Mouse (Mus musculus): ENCODE measurements at regions not wholly inside any gene's neighbourhood (a gene's known extent, or its start where the extent isn't known, plus 50 kb on each side); places are given as distances from the start of the nearest gene placed in this dataset.

DNA sequence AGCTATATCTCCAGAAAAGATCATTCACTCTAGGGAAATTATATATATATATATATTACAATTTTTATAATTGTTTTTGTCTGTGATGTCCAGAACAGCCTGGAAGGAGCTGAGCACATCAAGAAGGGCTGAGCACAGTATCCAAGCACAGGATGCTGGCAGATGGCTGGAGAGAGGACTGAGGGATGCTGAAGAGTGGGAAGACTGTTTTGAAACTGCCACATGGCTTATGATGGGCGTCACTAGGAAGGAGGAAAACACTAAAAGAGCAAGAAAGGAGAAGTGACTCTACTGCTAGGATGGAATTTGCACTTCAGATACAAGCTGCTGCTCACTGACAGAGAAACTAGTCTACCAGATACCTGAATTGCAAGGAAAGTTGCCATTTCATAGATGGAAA, 50.4 kb upstream of the Atg10 start:
- DNase-seq (ENCODE audit: low spot score in 2 of 2) = peak; percentile 37 to 50

DNA sequence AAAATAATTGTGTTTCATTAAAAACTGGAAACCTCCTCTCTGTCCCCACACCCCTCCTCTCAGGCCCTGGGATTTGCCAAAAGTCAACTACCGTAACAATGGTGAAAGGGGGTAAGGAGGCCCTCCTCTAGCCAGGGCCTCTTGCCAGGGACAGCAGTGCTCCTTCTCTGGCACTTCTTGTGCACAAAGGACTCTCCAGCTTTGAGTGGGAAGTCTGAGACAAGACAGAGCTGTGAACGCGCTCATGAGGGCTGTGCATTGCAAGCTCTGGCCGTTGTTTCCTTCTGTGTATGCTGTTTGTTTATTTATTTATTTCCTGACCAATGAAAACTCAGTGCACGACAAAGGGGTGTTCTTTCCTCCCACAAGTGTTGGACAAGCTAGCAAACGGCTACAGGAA, 50.8 kb upstream of the Atg10 start:
- peak; percentile 15 to 26 for DNase-seq (ENCODE audit: low spot score in 2 of 2)

DNA sequence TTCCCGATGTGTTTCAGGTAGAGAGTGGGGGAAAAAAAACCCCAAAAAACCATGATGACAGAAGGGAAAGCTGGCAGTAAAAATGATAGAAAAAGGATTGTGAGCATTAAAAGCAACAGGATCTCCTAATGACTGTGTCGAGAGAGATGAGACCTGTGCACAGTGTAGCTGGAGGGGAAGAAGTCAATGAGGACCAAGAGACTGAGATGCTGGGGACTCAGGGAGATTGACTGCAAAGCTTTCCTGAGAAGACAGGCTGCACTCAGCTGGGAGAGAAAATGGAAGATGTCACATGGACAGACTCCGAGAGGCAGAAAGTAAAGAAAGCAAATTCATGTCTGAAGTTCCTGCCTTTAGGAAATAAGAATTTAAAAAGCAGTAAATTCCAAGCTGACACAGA, 55.7 kb upstream of the Atg10 start:
- no peak for DNase-seq (ENCODE audit: low spot score in 2 of 2)

DNA sequence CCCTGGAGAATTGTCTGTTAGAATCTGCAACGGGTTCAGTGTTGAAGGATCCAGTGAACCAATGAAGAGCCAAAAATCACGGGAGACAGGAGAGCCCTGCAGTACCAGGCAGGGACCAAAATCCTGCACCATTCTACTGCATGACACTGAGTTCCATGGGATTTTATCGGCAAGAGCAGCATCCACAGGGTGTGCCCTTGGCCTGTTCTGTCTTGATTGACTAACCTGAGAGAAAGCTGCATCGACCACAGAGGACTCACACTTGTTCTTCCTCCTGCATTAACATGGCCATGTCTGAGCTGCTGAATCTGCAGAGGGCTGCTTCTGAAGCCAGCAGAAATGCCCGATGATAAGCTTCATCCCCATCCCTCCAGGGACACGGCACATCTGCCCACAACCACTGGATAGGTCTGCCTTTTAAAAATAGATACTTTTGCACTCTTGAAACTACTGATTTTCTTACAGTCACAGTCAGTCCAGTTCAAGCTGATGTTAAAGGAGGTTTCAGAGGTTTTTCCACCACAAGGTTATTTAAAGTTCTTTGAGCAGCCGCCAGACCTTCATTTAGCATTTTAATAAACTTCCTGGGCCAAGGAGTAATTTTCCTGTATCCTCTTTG, 71.9 kb upstream of the Atg10 start:
- no peak for DNase-seq (ENCODE audit: low spot score in 2 of 2)

DNA sequence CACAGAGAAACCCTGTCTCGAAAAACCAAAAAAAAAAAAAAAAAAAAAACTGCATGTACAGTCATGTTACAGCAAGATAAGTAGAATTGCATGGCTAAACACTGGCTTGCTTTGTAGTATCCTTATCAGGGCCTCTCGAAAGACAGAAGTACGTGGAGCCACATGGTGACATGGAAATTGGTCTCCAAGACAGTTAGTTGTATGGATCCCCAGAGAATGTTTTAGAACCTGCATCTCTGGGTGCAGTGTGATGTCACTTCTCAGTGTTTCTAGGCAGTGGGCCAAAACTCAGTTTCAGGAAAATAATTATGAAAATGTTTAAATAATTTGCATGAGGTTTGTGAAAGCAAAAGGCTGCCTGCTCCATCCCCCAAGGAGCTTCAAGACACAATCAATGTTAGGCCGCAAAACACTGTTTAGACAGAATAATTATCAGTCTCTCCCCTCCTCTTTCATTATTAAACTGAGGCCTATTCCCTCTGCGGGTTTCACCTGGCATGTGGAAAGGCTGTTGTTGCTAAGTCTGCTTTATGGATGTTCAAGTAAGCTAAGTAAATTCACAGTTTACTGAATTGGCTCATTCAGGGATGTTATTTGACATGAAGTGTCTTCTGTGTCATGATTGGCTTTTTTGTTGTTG, 72.9 kb upstream of the Atg10 start:
- no peak for DNase-seq (ENCODE audit: low spot score in 2 of 2)

DNA sequence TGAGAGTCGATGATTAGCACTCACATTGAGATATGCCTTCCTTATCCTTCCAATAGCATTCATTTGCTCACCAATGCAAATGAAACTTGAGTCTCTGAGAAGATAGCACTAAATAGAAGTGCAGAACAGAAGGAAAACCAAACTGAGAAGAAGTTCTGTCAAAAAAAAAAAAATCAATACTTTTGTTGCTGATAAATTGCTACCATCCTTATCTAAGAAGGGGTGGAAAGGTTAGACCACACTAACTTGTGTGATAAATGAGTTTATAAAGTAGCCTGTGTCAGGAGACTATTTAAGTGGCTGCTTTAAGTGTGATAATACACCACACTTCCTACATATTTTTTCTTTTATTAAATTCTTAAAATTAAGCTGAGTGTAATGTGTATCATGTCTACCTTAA, 78.1 kb upstream of the Atg10 start:
- DNase-seq (ENCODE audit: low spot score in 2 of 2) = no peak

DNA sequence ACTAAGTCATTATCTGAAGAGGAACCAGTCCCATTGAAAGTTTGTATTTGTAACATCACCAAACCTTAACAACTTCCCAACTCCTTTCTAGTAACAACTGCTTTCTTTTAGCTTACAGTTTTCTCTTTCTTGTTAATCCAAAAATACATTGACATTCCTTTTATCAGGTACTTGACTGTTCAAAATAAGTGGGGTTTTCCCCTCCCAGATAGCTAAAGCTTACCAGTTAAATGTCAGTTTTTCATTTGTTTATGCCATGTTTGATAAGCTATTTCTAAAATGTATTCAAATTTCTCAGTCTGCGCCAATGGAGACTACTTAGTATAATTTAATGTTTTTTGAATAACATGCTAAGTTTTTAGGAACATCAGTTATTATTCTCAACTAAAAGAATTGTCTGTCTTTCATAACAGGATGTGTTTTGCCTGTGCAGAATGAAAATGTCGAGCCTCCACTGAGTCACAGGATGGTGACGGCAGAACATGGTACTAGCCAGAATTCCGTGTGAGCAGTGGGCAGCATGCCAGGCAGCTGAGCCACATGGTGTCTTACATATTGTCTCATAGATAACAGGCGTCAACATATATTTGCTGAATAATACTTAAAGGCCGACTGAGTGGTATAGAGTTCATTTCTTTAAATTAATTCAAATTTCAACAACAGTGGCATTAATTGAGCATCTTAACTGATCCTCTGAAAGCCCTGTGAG, 82.1 kb upstream of the Atg10 start:
- peak; percentile 26 to 30 for DNase-seq (ENCODE audit: low spot score in 2 of 2)

DNA sequence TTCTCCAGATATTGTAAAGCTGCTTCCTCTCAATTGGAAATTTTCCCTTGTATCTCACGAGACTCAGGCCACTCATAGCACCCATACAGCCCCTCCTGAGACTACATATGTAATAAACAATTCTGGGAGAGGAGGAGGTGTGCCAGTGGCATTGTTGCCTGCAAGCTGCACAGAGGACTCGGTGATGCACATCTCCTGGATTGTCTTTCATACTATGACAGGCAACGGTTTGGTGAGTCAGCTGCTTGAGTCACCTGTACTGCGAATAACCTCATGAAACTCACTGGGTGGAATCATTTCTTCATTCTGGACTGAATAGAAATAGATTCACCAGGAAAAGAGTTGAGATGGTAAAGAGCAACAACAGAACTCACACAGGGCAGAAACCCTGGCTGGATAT, 82.8 kb upstream of the Atg10 start:
- no peak for DNase-seq (ENCODE audit: low spot score in 2 of 2)

DNA sequence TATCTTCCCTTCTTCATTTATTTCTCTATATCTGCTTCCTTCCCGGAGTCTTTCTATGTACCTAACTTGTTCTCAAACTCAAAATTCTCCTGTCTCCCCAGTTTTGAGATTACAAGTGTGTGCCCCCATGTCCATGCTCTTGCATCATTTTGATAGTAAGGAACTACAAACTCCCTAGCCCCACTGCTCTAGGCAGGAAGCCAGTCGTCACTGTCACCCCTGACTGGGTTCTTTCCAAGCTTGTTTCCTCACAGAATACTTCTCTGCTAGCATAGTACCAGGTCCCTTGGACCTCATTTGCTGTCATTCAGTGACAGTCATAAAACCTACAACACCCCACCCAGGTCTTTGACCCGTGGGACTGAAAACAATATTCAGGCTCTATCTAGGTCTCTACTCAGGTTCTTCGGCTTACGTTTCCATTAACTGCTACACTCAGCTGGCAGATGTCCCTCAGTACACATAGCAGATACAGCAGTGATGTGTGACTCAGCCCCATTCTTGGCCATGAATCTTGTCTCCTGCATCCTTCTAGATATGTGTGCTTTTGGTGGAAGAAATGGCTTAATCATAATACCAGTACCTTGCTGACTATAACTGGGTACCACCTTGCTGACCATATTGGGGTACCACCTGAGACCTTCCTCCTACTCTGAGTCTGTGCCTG, 89.3 kb upstream of the Atg10 start:
- DNase-seq (ENCODE audit: low spot score in 2 of 2) = no peak

DNA sequence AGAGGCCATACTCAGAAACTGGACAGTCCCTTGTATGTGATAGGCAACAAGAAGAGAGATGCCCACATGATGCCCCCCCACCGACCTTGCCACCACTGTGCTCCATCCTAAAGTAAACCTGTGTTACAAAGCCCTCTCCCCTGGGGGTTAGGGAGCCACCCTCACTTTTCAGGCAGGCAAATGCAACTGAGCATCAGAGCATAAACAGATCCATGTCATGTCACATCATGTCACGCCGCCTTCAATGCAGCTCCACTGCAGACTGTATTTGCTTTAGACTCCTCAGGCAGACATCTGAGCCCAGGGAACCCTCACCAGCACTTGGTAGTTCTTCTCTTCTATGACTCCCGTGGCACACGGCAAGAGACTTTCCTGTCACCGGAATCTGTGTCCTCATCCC, 98.6 kb upstream of the Atg10 start:
- DNase-seq (ENCODE audit: low spot score in 2 of 2) = no peak

DNA sequence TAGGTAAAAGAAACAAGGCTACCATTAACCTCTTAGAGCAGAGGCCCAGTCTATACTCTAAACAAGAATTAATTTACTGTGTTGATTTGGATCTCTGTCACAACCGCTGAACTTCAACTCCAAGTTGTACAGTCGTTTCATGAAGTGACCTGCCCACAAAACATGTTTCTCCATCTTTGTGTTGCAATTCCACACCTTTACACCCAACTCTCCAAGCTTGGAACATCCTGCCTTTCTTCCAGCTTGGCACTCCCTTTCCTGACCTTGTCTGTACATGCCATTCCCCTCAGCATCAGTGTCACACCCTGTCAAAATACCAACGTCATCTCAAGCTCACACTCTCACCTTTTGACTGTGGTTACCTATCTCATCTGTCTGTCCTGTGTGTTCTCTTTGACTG, 103.1 kb upstream of the Atg10 start:
- DNase-seq (ENCODE audit: low spot score in 2 of 2) = no peak

DNA sequence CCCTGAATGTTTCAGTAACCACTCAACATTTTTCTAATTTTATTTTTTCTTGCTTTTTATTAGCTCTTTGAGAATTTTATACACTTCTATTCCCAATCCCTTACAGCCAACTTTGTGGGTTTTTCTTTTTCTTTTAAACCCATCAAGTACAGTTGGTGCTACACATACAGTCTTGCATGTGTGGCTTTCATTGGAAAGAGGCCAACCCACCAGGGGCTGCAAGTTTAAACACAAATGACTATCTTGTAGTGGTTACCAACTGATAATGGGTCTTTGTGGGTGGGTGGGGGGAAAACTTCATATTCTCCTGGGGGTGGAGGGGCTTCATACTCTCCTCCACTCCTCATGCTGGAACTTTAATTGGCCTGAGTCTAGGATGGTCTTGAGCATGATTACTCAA, 110.5 kb upstream of the Atg10 start:
- DNase-seq (ENCODE audit: low spot score in 2 of 2) = no peak

DNA sequence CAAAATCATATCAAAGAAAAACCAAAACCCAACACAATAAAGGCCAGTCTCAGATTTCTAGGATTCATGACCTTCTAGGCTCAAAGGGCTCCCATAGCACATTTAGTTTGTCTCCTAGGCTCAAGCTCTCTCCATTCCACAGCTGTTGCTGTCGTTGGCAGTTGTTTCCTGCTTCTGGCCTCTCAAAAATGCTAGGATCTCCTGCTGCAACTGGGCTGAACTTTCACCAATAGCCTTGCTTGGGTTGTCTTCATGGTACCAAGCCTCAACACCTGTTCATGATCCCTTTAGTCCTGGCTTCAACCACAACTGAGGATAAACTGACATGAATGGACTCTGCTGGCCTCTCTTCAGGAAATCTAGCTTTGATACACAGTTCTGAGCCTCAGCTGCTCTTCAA, 115.9 kb upstream of the Ssbp2 start:
- no peak for DNase-seq (ENCODE audit: low spot score in 2 of 2)

DNA sequence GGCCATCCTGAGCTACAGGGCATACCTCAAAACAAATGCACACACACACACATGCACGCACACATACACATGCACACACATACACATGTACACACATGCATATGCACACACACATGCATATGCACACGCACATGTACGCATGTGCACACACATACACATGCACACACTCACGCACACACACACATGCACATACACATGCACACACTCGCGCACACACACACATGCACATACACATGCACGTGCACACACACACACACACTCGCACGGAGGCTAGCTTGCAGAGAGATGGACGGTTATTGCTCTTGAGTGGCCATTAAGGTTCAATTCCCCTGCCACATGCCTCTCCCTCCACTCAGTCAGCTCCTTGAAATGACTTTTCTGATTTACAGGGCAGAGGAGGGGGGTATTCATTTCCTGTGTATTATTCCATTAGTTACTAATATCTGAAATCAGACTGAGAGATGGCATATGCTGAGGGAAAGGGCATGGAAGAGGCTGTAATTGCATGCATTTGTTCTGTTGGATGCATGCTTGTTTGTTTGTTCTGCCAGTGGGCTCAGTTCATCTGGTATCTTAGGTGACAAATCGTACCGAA, 111.5 kb upstream of the Ssbp2 start:
- DNase-seq (ENCODE audit: low spot score in 2 of 2) = no peak

DNA sequence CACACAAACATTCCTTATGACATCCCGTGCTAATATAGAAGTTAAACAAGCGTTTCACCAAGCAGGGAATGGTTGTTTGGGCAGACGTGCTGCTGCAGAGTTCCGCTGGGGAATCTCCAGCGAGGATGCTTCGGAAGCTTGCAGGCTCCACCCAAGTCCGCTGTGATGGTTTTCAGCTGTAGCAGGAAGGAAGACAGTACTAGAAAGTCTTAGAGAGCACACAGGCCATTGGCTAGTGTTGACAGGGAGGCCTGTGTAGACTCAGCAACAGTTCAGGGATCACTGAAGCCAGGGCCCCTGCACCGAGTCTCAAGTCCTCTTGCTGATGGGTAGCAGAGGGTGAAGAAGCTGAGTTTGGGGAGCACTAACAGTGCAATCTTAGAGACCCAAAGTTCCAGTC, 107.8 kb upstream of the Ssbp2 start:
- no peak for DNase-seq (ENCODE audit: low spot score in 2 of 2)

DNA sequence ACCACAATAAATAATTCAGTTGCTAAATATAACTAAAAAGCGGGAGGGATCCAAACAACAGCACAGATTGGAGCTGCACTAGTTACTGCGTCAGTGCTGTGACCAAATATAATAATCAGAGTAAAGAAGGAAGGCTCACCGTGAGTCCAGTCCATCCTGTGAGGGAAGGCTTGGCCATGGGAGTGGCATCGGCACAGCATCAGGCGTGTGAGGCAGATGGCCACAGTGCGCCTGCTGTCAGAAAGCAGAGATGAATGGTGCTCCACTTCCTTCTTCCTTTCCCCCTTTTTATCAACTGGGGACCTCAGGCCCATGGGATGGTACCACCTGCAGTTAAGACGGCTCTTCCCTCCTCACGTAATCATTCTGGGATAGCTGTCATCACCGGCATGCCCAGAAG, 103.6 kb upstream of the Ssbp2 start:
- DNase-seq (ENCODE audit: low spot score in 2 of 2) = no peak

DNA sequence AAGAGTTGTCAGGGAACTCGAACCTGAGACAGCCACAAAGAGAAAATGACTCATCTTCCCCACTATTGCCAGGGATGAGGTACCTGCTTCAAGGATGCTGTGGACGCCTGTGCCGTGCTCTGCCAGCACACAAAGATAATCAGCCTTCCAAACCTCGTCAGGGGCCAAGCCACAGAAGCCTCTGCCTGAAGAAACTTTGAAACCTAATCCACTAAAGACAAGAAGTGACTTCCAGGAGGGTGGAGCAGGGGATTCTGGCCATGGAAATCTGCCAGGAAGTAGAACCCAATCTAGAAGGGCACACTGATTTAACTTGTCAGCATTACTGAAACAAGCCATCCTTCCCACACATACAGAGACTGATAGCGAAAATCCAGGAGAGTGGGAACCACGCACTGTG, 100.0 kb upstream of the Ssbp2 start:
- no peak for DNase-seq (ENCODE audit: low spot score in 2 of 2)

DNA sequence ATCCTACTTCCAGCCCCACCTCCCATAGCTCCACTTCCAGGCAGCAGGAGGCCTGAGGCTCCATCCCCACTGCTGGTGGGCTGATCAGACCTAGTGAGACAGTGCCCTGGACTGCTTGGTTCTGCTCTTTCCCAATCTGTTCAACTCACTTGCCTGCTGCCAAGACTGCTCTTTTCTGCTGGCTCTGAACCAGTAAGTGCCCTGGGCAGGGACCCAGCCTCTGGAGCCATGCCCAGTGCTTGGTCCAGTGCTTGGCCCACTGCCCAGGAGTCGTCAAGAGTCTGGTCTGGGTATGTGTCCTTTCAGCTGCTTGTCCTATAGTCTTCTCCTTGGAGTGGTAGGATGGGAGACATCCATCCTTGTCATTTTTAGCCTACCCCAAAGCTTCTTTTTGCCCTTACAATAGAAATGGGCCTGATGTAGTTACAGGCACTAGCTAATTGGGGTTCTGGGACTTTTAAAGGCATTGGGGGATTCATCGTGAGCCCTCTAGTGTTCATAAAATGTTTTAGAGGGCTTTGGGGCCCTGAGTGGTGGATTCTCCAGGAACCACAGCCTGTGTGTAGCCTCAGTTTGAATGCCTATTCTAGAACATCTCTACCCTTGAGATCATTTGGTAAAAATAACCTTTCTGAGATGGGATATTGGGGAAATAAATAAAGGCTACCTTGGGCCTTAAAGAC, 94.7 kb upstream of the Ssbp2 start:
- peak; percentile 76 to 91 for DNase-seq (ENCODE audit: low spot score in 2 of 2)

DNA sequence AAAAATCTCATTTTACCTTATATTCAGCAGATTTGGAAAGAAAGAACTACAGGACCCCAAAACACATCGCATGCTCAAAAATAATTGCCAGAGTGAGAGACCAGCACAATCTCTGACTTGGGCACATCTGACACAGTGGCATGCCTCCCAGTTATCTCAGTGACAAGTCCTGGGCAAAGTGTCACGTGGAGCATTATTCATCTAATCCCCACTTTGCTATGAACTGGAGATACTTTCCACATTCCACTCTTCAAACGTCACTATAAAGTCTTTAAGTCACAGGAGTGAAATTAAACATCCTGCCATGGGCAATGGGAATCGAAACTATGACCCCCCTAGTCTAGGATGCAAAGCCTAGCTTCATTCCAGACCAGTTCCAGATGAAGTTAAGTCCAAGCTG, 93.5 kb upstream of the Ssbp2 start:
- no peak for DNase-seq (ENCODE audit: low spot score in 2 of 2)

DNA sequence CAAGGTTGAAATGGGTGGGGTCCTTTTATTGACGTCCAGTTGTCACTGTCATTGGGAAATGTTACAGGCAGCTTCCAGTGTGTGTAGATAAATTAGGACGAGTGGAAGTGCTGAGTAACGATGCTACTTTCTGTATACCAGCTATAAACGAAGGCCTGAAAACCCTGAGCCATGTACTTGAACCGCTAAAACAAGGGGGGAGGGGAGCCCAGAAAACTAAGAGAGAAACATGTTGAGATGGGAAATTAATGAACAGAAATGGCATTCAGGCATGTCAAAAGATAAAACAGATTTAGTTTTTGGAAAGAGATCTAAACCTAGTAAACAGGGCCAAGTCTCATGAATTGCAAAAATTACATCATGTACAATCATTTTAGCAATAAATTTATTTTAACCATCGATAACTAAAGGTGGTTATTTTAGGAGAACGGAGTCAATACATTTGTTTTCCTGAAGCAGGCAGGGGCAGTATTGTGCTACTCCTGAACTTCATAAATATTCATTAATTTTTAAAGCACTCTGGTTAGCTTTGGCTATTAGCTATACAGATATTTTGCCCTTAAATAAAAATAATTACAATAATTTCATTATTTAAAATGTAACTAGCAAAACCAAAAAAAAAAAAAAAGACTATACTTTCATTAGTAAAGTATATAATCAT, 92.1 kb upstream of the Ssbp2 start:
- DNase-seq (ENCODE audit: low spot score in 2 of 2) = no peak

DNA sequence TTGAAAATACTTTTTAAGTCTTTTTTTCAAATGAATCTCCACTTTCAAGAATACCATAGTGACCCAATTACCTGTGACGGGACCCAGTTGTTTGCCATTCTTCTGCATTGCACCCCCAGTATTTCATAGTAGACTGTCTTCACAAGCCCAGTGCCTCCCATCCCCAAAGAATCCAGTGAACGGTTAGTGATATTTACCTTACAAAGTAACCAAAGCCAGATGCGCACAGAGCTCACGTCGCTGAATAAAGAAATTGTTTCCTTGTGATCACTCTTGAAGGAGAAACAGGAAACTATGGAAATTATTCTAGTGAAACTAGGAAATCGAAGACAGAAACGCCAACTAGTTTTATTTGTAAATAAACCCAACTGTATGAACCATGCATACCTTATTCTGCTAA, 91.4 kb upstream of the Ssbp2 start:
- no peak for DNase-seq (ENCODE audit: low spot score in 2 of 2)
